9 mouse cellular contexts compared by ENCODE assay signal in genomic region chr3:89437269-89437668, GRCm38 (mm10). TPM values are rescaled to one million over a fixed set of nuclear protein-coding genes. Genes with fewer than 3 reads are reported as not detected.
DNase-seq lines count a peak whose midpoint lies in the region; ATAC-seq lines count a peak whose summit lies in the region.
"Had no signal": no experiment of that assay in that cellular context is flagged by ENCODE, and none has a peak within 500 bp of the region (broad histone marks: within the 10 kb centered on the region; RNA-seq: fewer than 3 reads in every experiment).

No protein-coding gene starts in this region.

- WGBS in embryonic facial prominence, embryonic 14.5 days, result 40% methylated on average over 5 of the region's 5 CpGs
- 30% methylated on average over 5 of the region's 5 CpGs for WGBS in intestine, embryonic 15.5 days

- H3K4me1 ChIP-seq in erythroblast, embryonic 14.5 days (ENCODE audit: control insufficient read depth), result peaks cover 33% of the 10 kb centered on the region
- H3K4me1 ChIP-seq in embryonic facial prominence, embryonic 14.5 days (ENCODE audit: control insufficient read depth, insufficient read depth, low read length), result peaks cover 8% of the 10 kb centered on the region; the same call in 1 of the 2 replicates
- H3K4me1 ChIP-seq in intestine, embryonic 15.5 days (replicated peaks), result peaks cover 9% of the 10 kb centered on the region

- peak overlapping the region; percentile 63 for H3K4me3 ChIP-seq in erythroblast, embryonic 14.5 days (replicated peaks)
- peak overlapping the region; percentile 50 for H3K4me3 ChIP-seq in embryonic facial prominence, embryonic 14.5 days (ENCODE audit: low read depth, low read length)
- H3K4me3 ChIP-seq in intestine, embryonic 15.5 days (replicated peaks), result peak overlapping the region; percentile 53

- no peak for ATAC-seq in erythroblast, adult 5-6 weeks (replicated peaks; ENCODE audit: low FRiP score, poor library complexity, severe bottlenecking)
- peak; percentile 70 for ATAC-seq in CD4-positive, CD25-positive, alpha-beta regulatory T cell, adult 4 months
- ATAC-seq in embryonic facial prominence, embryonic 14.5 days (ENCODE audit: low read depth), result peak; percentile 19; the same call in 1 of the 2 replicates
- ATAC-seq in intestine, embryonic 15.5 days, result peak; percentile 23; the same call in 1 of the 2 replicates

- H3K4me2 ChIP-seq in embryonic facial prominence, embryonic 14.5 days (ENCODE audit: low read depth, low read length), result peak overlapping the region; percentile 72
- H3K4me2 ChIP-seq in intestine, embryonic 15.5 days (replicated peaks), result peak overlapping the region; percentile 64

- H3K27ac ChIP-seq in embryonic facial prominence, embryonic 14.5 days (replicated peaks; ENCODE audit: low read depth, low read length), result peak overlapping the region; percentile 72; the same call in 1 of the 2 replicates
- H3K27ac ChIP-seq in intestine, embryonic 15.5 days, result peak overlapping the region; percentile 65

- DNase-seq in embryonic facial prominence, embryonic 14.5 days (ENCODE audit: low spot score), result peak; percentile 20
- DNase-seq in lung, postnatal 14 days, result peak; percentile 49
- DNase-seq in splenic B cell, adult 2 months (ENCODE audit: low read depth, low spot score), result peak; percentile 80
- DNase-seq in spleen, postnatal 4 days (ENCODE audit: low spot score in 2 of 2), result no peak

- H3K36me3 ChIP-seq in erythroblast, embryonic 14.5 days (ENCODE audit: control insufficient read depth), result peaks cover 28% of the 10 kb centered on the region
- peaks cover 29% of the 10 kb centered on the region for H3K36me3 ChIP-seq in embryonic facial prominence, embryonic 14.5 days (ENCODE audit: control insufficient read depth, insufficient read depth, low read length)
- H3K36me3 ChIP-seq in intestine, embryonic 15.5 days, result peaks cover 16% of the 10 kb centered on the region
- peaks cover 9% of the 10 kb centered on the region for H3K36me3 ChIP-seq in splenic B cell, adult 2 months (ENCODE audit: control insufficient read depth, insufficient read depth, low read length, poor library complexity, severe bottlenecking)

- H3K9me3 ChIP-seq in erythroblast, embryonic 14.5 days (ENCODE audit: control insufficient read depth, low read length), result no peaks in the 10 kb centered on the region
- no peaks in the 10 kb centered on the region for H3K9me3 ChIP-seq in embryonic facial prominence, embryonic 14.5 days (ENCODE audit: control insufficient read depth, low read length)
- no peaks in the 10 kb centered on the region for H3K9me3 ChIP-seq in intestine, embryonic 15.5 days

- H3K9ac ChIP-seq in embryonic facial prominence, embryonic 14.5 days (ENCODE audit: low read depth, low read length), result peak overlapping the region; percentile 64
- peak overlapping the region; percentile 55 for H3K9ac ChIP-seq in intestine, embryonic 15.5 days

- H3K27me3 ChIP-seq in erythroblast, embryonic 14.5 days (ENCODE audit: control insufficient read depth), result no peaks in the 10 kb centered on the region
- no peaks in the 10 kb centered on the region for H3K27me3 ChIP-seq in embryonic facial prominence, embryonic 14.5 days (replicated peaks; ENCODE audit: control insufficient read depth, insufficient read depth, low read length)
- H3K27me3 ChIP-seq in intestine, embryonic 15.5 days (replicated peaks), result no peaks in the 10 kb centered on the region
- H3K27me3 ChIP-seq in splenic B cell, adult 2 months (ENCODE audit: control insufficient read depth, insufficient read depth, low read length, poor library complexity, severe bottlenecking), result no peaks in the 10 kb centered on the region
- H3K27me3 ChIP-seq: Patski had no signal

RNA-seq across cellular contexts. Expression of gene Pbxip1, which starts 0.8 kb away (rescaled TPM):
- 0.13 and 0.21 TPM in 2 replicates for polyA plus RNA-seq in erythroblast, embryonic 14.5 days (2012)
- 3.8 and 4.2 TPM in 2 replicates for total RNA-seq in erythroblast, adult 5-6 weeks (2015; ENCODE audit: low replicate concordance)
- total RNA-seq in erythroblast, adult 5-6 weeks (2017; ENCODE audit: low replicate concordance), result 6.2 and 8.6 TPM in 2 replicates
- polyA plus RNA-seq in CD4-positive, CD25-positive, alpha-beta regulatory T cell, adult 4 months (2017; shearing (Covaris generic)), result 10 to 100 TPM; 41.4 to 52.4 TPM
- polyA plus RNA-seq in embryonic facial prominence, embryonic 14.5 days (2014; fragmentation: Nextera tagmentation; extraction: Ambion mirVana), result 24.1 and 25.9 TPM in 2 replicates
- polyA plus RNA-seq in intestine, embryonic 15.5 days (2015; fragmentation: Nextera tagmentation; extraction: Ambion mirVana), result 39.2 and 40.2 TPM in 2 replicates

RNA-seq across cellular contexts. Expression of gene Pygo2, which starts 7.3 kb away (rescaled TPM):
- 5.9 TPM in 2 replicates for polyA plus RNA-seq in erythroblast, embryonic 14.5 days (2012)
- total RNA-seq in erythroblast, adult 5-6 weeks (2015; ENCODE audit: low replicate concordance), result 9.8 and 11.5 TPM in 2 replicates
- total RNA-seq in erythroblast, adult 5-6 weeks (2017; ENCODE audit: low replicate concordance), result 5.6 and 12.4 TPM in 2 replicates
- 1 to 10 TPM; 6.0 to 7.9 TPM for polyA plus RNA-seq in CD4-positive, CD25-positive, alpha-beta regulatory T cell, adult 4 months (2017; shearing (Covaris generic))
- 49.2 and 51.6 TPM in 2 replicates for polyA plus RNA-seq in embryonic facial prominence, embryonic 14.5 days (2014; fragmentation: Nextera tagmentation; extraction: Ambion mirVana)
- polyA plus RNA-seq in intestine, embryonic 15.5 days (2015; fragmentation: Nextera tagmentation; extraction: Ambion mirVana), result 32.7 and 33.2 TPM in 2 replicates

RNA-seq across cellular contexts. Expression of gene Pmvk, which starts 17.1 kb away (rescaled TPM):
- 1.3 and 1.4 TPM in 2 replicates for polyA plus RNA-seq in erythroblast, embryonic 14.5 days (2012)
- total RNA-seq in erythroblast, adult 5-6 weeks (2015; ENCODE audit: low replicate concordance), result 5.4 and 8.1 TPM in 2 replicates
- total RNA-seq in erythroblast, adult 5-6 weeks (2017; ENCODE audit: low replicate concordance), result 6.6 and 10.1 TPM in 2 replicates
- polyA plus RNA-seq in CD4-positive, CD25-positive, alpha-beta regulatory T cell, adult 4 months (2017; shearing (Covaris generic)), result 10 to 100 TPM; 29.8 to 46.0 TPM
- 45.7 and 48.6 TPM in 2 replicates for polyA plus RNA-seq in embryonic facial prominence, embryonic 14.5 days (2014; fragmentation: Nextera tagmentation; extraction: Ambion mirVana)
- 62.7 and 69.6 TPM in 2 replicates for polyA plus RNA-seq in intestine, embryonic 15.5 days (2015; fragmentation: Nextera tagmentation; extraction: Ambion mirVana)

RNA-seq across cellular contexts. Expression of gene Shc1, which starts 19.0 kb away (rescaled TPM):
- 11.4 and 12.7 TPM in 2 replicates for polyA plus RNA-seq in erythroblast, embryonic 14.5 days (2012)
- 14.4 and 25.2 TPM in 2 replicates for total RNA-seq in erythroblast, adult 5-6 weeks (2015; ENCODE audit: low replicate concordance)
- total RNA-seq in erythroblast, adult 5-6 weeks (2017; ENCODE audit: low replicate concordance), result 21.3 and 24.1 TPM in 2 replicates
- polyA plus RNA-seq in CD4-positive, CD25-positive, alpha-beta regulatory T cell, adult 4 months (2017; shearing (Covaris generic)), result 10 to 100 TPM; 33.2 to 35.2 TPM
- 74.0 and 75.2 TPM in 2 replicates for polyA plus RNA-seq in embryonic facial prominence, embryonic 14.5 days (2014; fragmentation: Nextera tagmentation; extraction: Ambion mirVana)
- 85.6 and 87.3 TPM in 2 replicates for polyA plus RNA-seq in intestine, embryonic 15.5 days (2015; fragmentation: Nextera tagmentation; extraction: Ambion mirVana)

RNA-seq across cellular contexts. Expression of gene Cks1b, which starts 19.1 kb away (rescaled TPM):
- 6.9 and 7.4 TPM in 2 replicates for polyA plus RNA-seq in erythroblast, embryonic 14.5 days (2012)
- 67.9 and 79.9 TPM in 2 replicates for total RNA-seq in erythroblast, adult 5-6 weeks (2015; ENCODE audit: low replicate concordance)
- total RNA-seq in erythroblast, adult 5-6 weeks (2017; ENCODE audit: low replicate concordance), result 37.4 and 42.1 TPM in 2 replicates
- polyA plus RNA-seq in CD4-positive, CD25-positive, alpha-beta regulatory T cell, adult 4 months (2017; shearing (Covaris generic)), result 10 to 100 TPM; 21.6 to 40.2 TPM
- 380 and 425 TPM in 2 replicates for polyA plus RNA-seq in embryonic facial prominence, embryonic 14.5 days (2014; fragmentation: Nextera tagmentation; extraction: Ambion mirVana)
- 383 and 386 TPM in 2 replicates for polyA plus RNA-seq in intestine, embryonic 15.5 days (2015; fragmentation: Nextera tagmentation; extraction: Ambion mirVana)

Comparison
In these comparisons a context has a peak if more than half of its experiments do, and no peak if none do; other contexts are left out.
1. DNase-seq: peak in embryonic facial prominence, embryonic 14.5 days (single experiment), lung, postnatal 14 days (single experiment) and splenic B cell, adult 2 months (single experiment); none in spleen, postnatal 4 days (0 of 2).
2. RNA of gene Pbxip1, which starts 0.8 kb away (polyA plus RNA-seq): 41.4 to 52.4 TPM in CD4-positive, CD25-positive, alpha-beta regulatory T cell, adult 4 months, 39.2 to 40.2 TPM in intestine, embryonic 15.5 days and 24.1 to 25.9 TPM in embryonic facial prominence, embryonic 14.5 days; 0.13 to 0.21 TPM in erythroblast, embryonic 14.5 days; every median in the first group is over 10 times any median in the second.
3. RNA of gene Pmvk, which starts 17.1 kb away (polyA plus RNA-seq): 62.7 to 69.6 TPM in intestine, embryonic 15.5 days, 29.8 to 46.0 TPM in CD4-positive, CD25-positive, alpha-beta regulatory T cell, adult 4 months and 45.7 to 48.6 TPM in embryonic facial prominence, embryonic 14.5 days; 1.3 to 1.4 TPM in erythroblast, embryonic 14.5 days; every median in the first group is over 10 times any median in the second.
4. Peak in every context shown above with its lines, with median percentiles within 50 percentile points of each other: H3K4me3 ChIP-seq.